Mouse (Mus musculus): Measurements from ENCODE around the gene Rere.

- TF ChIP-seq GATA1 (IDR thresholded peaks at IDR 0.05; ENCODE audit: low read length) (no peak), TAL1 (IDR thresholded peaks at IDR 0.05; ENCODE audit: low read length) (no peak)
These were observed 145.5 kb downstream of the Rere start for GRCm38 (mm10) chr4:150426880-150427476.

Data from erythroblast, embryonic 14.5 days (primary cell).